Mouse (Mus musculus) intestine, postnatal 0 days (tissue): ENCODE data around the gene Ppan. TPM values are rescaled to one million over a fixed set of nuclear protein-coding genes. Genes with fewer than 3 reads are reported as not detected.

Experiments used
- ATAC-seq: fragments of 200-750 bp; cut with Nextera tagmentation; 2 replicates; pipeline ENCODE4 v1.8.0; 2017; ENCODE audit warnings: mild to moderate bottlenecking, moderate TSS enrichment, moderate library complexity
- H3K27ac ChIP-seq: fragments of 300-500 bp; sonication (generic); 2 replicates; pipeline ENCODE4 v1.5.1; 2014; ENCODE audit warnings: mild to moderate bottlenecking, low read depth, low read length, moderate library complexity
- H3K27me3 ChIP-seq: fragments of 300-500 bp; sonication (generic); replicated peaks from 2 replicates; pipeline ENCODE4 v1.6.1; 2014; ENCODE audit warnings: low read length, mixed read lengths; ENCODE audit not compliant: control insufficient read depth, insufficient read depth
- H3K36me3 ChIP-seq: fragments of 300-500 bp; sonication (generic); 2 replicates; pipeline ENCODE4 v1.6.1; 2014; ENCODE audit warnings: mild to moderate bottlenecking, moderate library complexity; ENCODE audit not compliant: control insufficient read depth, insufficient read depth
- H3K4me1 ChIP-seq: fragments of 300-500 bp; sonication (generic); replicated peaks from 2 replicates; pipeline ENCODE4 v1.6.1; 2014; ENCODE audit warnings: antibody characterized with exemption, low read length, mixed read lengths; ENCODE audit not compliant: control insufficient read depth, insufficient read depth
- H3K4me2 ChIP-seq: fragments of 300-500 bp; sonication (generic); replicated peaks from 2 replicates; pipeline ENCODE4 v1.6.1; 2014; ENCODE audit warnings: low read depth, mild to moderate bottlenecking, moderate library complexity
- H3K4me3 ChIP-seq: fragments of 300-500 bp; sonication (generic); 2 replicates; pipeline ENCODE4 v1.5.1; 2014; ENCODE audit warnings: low read depth, low read length
- H3K9ac ChIP-seq: fragments of 300-500 bp; sonication (generic); 2 replicates; pipeline ENCODE4 v1.6.1; 2014; ENCODE audit warnings: mild to moderate bottlenecking, low read depth, low read length
- H3K9me3 ChIP-seq: fragments of 300-500 bp; sonication (generic); 2 replicates; pipeline ENCODE4 v1.6.1; 2016; ENCODE audit warnings: mixed run types; ENCODE audit not compliant: control insufficient read depth
- CTCF ChIP-seq: sonication (generic); IDR thresholded peaks from 2 replicates; pipeline ENCODE4 v1.5.1; 2016; ENCODE audit warnings: low read depth, mild to moderate bottlenecking, control low read depth, antibody characterized with exemption, moderate library complexity
- WGBS: fragments of 180-500 bp; shearing (Covaris S2); extraction: QIAGEN DNeasy Blood & Tissue Kit; methylation state at CpG from one replicate; pipeline ENCODE4 v1.1.7; 2014; 5-methylcytosine and 5-hydroxymethylcytosine counted together
- polyA plus RNA-seq: library from polyadenylated mRNA; unstranded; fragments of >200 nt; fragmentation: Nextera tagmentation; extraction: Ambion mirVana; gene quantifications from 2 replicates; pipeline ENCODE4 v1.2.1, GENCODE M21; 2015

Ppan gene
- polyA plus RNA-seq, 1 experiment from 2014 or later, result 18.7 TPM

DNA sequence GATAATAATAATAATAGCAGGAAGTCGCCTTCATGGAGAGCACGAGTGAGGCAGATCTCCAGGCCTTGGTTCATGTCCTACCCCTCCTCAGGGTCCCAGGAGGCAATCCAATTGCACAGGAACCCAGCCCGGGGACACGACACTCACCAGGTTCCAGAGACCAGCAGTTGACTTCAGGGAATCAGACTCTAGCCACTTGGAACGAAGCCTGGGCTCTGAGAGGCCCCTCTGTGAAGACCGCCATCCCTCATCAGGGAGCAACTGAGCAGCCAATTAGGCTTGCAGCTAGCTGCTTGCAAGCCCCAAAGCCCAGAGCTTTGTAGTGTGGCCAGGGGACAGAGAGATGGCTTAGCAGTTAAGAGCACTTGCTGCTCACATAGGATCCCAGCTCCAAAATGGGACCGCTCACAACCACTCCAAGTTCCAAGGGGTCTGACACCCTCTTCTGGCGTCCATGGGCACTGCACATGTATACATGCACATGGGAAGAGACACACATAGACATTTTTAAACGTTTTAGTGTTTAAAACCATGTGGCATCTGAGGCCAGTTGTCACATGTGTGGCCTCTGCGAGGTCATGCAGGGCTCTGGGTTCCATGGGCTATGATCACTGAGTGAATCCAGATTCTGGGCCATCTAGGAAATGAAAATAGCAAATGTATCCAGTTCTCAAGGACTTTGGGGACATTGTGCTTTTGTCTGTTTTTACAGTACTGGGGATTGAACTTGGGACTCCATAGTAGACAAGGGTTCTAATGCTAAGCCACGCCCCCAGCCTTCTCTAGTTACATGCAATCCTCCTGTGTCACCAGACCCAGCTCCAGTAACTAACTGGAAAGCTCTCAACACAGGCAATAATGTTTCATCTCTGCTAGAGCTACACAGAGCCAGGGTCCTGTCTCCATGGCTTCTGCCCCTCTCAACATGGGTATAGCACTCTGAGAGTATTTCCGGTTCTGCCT is 17.5 kb upstream of the Ppan start:
- Histone ChIP-seq H3K9ac (no peak overlapping the region), H3K27me3 (no peaks in the 10 kb centered on the region), H3K4me1 (no peaks in the 10 kb centered on the region), H3K27ac (no peak overlapping the region), H3K9me3 (no peaks in the 10 kb centered on the region), H3K4me2 (no peak overlapping the region), H3K4me3 (no peak overlapping the region), H3K36me3 (peaks cover 27% of the 10 kb centered on the region)
- no peak for ATAC-seq
- TF ChIP-seq CTCF, result peak; percentile 36
- 80% methylated on average over 12 of the region's 12 CpGs for WGBS

DNA sequence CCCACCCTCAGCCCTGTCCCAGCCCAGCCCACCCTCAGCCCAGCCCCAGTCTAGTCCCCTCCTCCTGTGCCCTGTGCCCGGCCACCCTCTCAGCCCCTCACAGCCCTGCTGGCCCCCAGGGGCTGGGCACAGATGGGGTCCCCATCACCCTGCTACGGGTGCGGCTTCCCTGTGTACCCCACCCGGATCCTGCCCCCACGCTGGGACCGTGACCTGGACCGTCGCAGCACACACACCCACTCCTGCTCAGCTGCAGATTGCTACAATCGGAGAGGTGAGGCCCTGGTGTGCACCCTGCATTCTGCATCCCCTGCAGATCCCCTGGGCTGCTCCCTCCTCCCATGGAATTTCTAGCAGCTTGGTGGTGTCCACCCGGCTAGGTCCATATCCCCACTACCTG is 15.0 kb upstream of the Ppan start:
- no peaks in the 10 kb centered on the region for H3K27me3 ChIP-seq
- H3K27ac ChIP-seq, result no peak overlapping the region
- no peak for TF ChIP-seq CTCF
- H3K36me3 ChIP-seq, result peaks cover 27% of the 10 kb centered on the region
- no peak overlapping the region for H3K4me3 ChIP-seq
- no peak overlapping the region for H3K9ac ChIP-seq
- H3K9me3 ChIP-seq, result no peaks in the 10 kb centered on the region
- no peaks in the 10 kb centered on the region for H3K4me1 ChIP-seq
- H3K4me2 ChIP-seq, result no peak overlapping the region
- ATAC-seq, result no peak
- WGBS, result 80% methylated on average over 10 of the region's 10 CpGs

DNA sequence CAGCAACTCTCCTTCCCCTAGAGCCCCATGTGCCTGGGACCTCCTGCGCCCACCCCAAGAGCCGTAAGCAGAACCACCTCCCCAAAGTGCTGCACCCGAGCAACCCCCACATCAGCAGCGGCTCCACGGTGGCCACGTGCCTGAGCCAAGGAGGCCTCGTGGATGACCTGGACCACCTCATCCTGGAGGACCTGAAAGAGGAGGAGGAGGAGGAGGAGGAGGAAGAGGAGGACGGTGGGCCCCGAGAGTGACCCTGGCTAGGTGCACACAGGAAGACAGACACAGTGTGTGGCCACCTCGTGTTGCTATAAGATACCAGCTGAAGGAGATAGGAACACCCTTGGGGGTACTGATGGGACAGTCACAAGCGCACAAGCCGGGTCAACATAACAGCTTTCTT is 14.5 kb upstream of the Ppan start:
- ATAC-seq, result no peak
- peaks cover 27% of the 10 kb centered on the region for H3K36me3 ChIP-seq
- H3K9me3 ChIP-seq, result no peaks in the 10 kb centered on the region
- H3K9ac ChIP-seq, result no peak overlapping the region
- TF ChIP-seq CTCF, result no peak
- H3K4me3 ChIP-seq, result no peak overlapping the region
- WGBS, result 90% methylated on average over 12 of the region's 12 CpGs
- no peaks in the 10 kb centered on the region for H3K27me3 ChIP-seq
- H3K27ac ChIP-seq, result no peak overlapping the region
- no peaks in the 10 kb centered on the region for H3K4me1 ChIP-seq
- no peak overlapping the region for H3K4me2 ChIP-seq

DNA sequence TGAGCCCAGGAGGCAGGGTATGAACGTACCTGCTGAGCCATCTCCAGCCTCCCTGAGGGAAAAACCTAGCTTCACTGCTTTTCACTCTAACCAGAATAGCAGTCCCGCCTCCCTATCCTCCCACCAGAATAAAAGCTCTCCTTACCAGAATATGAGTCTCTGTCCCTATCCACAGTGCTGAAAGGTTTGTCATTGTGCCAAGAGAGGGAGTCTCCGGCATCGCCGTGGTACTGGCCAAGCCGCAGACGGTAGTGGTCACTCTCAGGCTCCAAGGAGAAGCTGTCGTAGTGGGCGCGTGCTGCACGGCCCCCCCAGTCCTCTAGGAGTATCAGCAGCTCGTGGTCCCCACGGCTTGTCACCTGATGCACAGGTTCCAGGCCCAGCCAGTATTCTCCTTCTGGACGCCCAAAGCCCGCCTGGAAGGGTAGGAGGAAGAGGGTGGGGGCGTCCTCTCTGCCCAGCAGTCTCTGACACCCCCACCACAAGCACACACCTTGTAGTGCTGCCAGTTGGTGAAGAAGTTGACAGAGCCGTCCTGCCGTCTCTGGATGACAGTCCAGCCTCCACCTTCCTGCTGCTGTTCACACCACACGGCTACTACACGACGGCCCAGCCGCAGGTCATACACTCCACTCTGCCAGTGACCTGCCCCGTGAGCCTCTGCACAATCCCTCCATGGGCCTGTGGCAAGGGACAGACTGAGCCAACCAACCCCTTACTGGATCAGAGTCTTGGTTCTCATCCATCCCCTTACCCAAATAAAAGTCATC is 12.8 kb upstream of the Ppan start:
- Histone ChIP-seq H3K27ac (no peak overlapping the region), H3K9me3 (no peaks in the 10 kb centered on the region), H3K27me3 (no peaks in the 10 kb centered on the region), H3K9ac (no peak overlapping the region), H3K4me1 (no peaks in the 10 kb centered on the region), H3K36me3 (peaks cover 27% of the 10 kb centered on the region), H3K4me3 (no peak overlapping the region), H3K4me2 (no peak overlapping the region)
- TF ChIP-seq CTCF, result no peak
- no peak for ATAC-seq
- WGBS, result 69% methylated on average over 23 of the region's 23 CpGs

DNA sequence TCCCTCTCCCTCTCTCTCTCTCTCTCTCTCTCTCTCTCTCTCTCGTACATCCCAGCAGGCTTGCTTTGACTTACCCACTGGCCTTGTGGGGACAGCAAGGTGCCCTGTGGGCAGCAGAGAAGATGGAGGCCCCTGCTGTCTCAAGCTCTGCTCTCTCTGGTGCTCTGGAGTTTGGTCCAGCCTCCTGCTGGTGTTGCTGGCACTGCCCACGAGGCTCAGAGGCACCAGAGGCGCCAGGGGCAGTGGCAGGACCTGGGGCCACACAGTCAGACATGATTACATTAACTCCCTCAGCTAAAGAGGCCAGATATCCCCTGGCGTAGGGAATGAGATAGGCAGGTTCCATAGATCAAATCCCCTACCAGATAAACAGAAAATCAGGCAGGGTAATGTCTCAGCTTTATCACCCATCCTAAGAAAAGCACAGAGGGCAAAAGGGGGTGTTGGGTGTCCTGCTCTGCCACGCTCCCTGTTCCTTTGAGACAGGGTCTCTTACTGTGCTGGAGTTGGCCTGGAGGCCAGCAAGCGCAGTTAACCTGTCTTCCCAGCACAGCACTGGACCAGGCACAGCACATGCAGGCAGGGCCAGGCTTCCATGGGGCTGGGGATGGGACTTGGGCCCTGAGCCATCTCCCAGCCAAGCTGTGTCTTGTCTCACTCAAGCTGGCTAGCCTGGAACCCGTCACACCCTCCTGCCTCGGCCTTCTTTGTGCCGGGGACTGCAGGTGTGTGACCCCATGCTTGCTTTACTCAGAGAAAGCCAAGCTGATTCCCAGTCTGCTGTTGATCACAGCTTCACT is 11.5 kb upstream of the Ppan start:
- Histone ChIP-seq H3K9ac (no peak overlapping the region), H3K4me2 (no peak overlapping the region), H3K27ac (no peak overlapping the region), H3K36me3 (peaks cover 21% of the 10 kb centered on the region), H3K4me3 (no peak overlapping the region), H3K27me3 (no peaks in the 10 kb centered on the region), H3K4me1 (no peaks in the 10 kb centered on the region), H3K9me3 (no peaks in the 10 kb centered on the region)
- WGBS, result 74% methylated on average over 8 of the region's 9 CpGs
- no peak for ATAC-seq
- no peak for TF ChIP-seq CTCF
